Mouse (Mus musculus) embryo, embryonic 10.5 days (tissue): Measurements from ENCODE around the gene Cd8a.
"Not testable (repeated sequence)": the region's sequence is repeated elsewhere in the genome, so short reads cannot be mapped to it uniquely, and the experiment has no call there.

Experiments used
- DNase-seq: peaks from one replicate; pipeline ENCODE4 v3.0.0-alpha.2; 2015; ENCODE audit warnings: low spot score

Gene Cd8a

DNA sequence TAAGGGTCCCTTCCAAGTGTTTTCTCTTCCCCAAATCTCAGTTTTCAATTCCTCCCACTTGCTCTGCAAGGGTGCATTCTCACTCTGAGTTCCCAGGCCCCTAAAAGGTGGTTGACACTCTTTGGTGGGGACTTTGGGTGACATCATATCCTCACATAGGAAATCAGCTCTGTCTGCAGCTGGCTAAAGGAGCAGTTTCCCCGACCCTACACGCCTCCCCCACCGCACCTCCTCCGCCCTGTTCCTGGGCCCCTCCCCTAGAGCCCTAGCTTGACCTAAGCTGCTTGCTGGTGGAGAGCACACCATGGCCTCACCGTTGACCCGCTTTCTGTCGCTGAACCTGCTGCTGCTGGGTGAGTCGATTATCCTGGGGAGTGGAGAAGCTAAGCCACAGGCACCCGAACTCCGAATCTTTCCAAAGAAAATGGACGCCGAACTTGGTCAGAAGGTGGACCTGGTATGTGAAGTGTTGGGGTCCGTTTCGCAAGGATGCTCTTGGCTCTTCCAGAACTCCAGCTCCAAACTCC, at the start of gene Cd8a:
Gene Cd8a, plus strand, starts transcription at position 179 of the 527 bp plus-strand sequence.
- DNase-seq, result no peak

DNA sequence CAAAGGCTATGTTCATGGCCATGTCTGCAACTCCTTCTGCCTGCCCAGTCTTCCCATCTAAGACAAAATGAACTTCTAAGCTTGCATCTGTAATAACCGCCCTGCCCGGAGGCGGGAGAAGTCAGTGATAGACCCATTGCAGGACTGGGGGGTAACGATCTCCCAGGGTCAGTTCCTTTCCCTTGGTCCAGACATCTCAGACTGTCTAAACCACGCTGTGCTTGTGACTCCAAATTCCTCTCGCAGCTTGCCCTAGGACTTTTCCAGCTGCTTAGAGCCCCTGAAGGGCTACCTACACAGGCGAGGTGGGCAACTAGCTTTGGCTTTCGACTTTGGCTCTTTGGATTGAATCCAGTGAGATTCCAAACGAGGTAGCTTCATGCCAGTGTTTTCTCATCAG, 48.4 kb upstream of the Cd8a start:
- no peak for DNase-seq

DNA sequence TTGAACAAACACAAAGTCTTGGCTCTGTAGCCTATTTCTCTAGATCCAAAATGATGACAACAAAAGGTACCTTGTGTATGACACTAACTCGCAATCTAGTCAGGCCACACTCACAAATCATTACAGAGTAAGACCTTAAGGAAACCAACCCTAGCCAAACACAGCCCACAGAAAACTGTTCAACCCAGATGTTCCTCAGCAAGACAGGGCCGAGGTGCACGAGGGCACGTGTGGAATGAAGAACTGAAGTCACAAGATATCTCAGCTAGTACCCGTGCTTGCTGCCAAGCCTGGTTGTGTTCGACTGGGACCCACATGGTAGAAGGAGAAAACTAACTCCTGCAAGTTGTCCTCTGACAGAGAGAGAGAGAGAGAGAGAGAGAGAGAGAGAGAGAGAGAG, 43.3 kb upstream of the Cd8a start:
- DNase-seq, result no peak

DNA sequence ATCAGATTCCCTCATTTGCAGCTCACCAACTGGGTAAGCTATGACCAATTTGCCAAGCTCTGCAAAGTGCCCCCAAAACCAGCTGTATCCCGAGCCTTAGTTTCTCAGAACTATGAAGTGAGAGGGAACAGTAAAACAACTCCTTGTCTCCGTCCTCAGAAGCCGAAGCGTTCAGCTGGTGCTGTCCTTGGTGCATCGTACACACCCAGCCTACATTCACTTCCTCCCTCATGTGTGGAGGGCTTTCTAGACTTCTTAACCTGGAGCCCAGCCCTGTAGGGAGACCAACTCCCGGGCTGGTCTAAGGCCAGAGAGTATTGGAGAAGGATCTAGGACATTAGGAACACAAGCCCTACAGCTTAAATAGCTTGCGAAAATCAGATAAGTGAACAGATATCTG, 42.7 kb upstream of the Cd8a start:
- DNase-seq, result no peak

DNA sequence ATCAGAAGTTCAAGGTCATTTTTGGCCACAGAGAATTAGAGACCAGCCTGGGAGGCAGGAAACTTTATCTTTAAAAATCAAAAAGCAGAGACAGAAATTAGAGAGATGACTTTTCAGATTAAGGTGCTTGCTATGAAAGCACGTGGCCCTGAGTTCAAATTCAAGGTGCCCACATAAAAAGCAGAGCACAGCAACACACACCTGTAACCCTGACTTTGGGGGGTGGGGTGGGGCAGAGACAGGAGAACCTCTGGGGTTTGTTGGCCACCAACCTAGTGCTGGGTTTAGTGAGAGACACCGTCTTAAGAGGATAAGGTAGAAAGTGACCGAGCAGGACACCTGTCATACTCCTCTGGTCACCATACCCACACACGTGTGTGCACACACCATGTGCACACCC, 41.7 kb upstream of the Cd8a start:
- DNase-seq, result not testable (repeated sequence)

GRCm38 (mm10) chr6:71332236-71332965, 40.8 kb upstream of the Cd8a start:
- DNase-seq, result no peak

DNA sequence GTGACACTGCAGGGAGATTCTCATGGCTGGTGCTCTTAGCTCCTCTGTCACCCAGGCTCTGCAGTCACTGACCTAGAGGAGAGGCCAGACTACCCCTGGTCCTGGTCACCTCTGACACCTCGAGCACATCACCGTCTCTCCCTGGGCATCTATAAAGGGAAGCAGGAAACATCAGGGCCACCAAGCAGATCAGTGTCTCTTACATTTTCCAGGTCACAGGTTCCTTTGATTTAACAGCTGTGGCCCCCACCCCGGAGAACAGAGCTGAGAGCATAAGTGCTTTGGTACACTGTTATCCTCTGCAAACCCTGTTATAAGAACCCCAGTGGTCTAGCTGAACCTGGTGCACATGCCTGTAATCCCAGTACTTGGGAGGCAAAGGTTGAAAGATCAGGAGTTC, 40.2 kb upstream of the Cd8a start:
- no peak for DNase-seq

- no peak for DNase-seq
These were observed 39.5 kb upstream of the Cd8a start for GRCm38 (mm10) chr6:71333578-71334273.

DNA sequence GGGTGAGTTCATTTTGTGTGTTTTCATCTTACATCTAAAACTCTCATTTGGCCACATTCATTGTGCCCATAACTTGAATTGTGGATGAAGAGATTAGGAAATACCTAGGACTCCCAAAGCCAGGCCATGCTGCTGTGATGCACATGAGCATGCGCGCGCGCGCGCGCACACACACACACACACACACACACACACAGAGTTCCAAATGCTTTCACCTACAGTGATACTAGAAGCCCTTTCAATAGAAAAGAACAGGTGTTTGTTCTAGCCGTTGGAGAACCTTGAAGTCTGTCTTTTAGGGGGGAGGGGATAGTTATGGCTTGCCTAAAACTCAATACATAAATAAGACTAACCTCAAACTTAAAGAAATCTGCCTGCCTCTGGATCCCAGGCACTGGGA, 35.6 kb upstream of the Cd8a start:
- no peak for DNase-seq

DNA sequence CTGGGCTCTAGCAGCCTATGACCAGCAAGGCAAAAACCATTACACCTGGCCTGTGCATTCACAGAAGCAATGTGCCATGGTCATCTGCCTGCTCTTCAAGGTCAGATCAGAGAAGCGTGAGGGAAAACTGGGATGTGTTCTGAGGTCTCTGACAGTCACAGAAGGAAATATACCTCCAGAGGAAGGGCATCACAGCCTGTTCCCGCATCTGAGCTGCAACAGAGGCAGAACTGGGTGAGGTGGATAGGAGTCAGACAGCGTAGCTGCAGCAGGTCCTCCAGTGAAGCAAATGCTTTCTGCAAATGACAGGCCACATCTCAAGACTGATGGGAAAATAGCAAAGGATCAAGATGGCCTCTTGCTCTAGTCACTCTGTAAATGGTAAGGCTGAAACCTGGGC, 34.3 kb upstream of the Cd8a start:
- DNase-seq, result no peak

DNA sequence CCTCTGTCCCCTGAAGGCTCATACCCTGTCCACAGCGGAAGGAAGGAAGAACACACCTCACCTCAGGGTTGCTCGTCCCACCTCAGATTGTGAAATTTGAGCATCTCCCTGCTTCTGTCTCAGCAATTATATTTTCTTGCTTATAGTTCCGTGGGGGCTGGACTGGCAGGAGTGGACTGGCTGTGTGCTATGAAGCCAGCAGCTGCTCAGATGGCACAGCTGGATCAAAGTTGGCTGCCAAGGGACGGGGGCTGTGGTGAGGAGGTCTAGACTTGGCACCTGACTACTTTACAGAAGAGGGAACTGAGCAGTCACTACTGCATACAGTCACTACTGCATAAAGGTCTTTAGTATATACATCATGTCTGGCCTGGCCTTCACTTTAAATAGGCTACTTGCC, 33.9 kb upstream of the Cd8a start:
- DNase-seq, result no peak

DNA sequence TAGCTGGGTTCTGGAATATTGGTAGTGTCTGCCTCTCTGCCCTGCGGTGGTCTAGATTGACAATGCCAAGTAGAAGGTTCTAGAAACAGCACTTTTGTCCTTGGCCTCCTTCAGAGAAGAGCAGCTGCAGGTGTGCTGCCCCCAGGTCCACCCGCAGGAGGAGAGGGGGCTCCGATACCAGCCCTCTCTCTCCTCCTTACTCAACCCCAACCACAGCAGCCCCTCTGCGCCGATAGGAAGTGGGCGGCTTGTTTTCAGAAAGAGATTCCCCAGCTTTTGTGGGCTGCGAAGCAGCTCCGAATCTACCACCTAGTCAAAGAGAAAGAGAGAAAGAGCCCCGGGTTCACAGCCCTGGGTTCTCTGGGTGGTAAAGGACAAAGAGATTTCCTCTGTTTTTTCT, 32.0 kb upstream of the Cd8a start:
- DNase-seq, result no peak

- DNase-seq, result no peak
These were observed 25.2 kb upstream of the Cd8a start for GRCm38 (mm10) chr6:71348006-71348405.

DNA sequence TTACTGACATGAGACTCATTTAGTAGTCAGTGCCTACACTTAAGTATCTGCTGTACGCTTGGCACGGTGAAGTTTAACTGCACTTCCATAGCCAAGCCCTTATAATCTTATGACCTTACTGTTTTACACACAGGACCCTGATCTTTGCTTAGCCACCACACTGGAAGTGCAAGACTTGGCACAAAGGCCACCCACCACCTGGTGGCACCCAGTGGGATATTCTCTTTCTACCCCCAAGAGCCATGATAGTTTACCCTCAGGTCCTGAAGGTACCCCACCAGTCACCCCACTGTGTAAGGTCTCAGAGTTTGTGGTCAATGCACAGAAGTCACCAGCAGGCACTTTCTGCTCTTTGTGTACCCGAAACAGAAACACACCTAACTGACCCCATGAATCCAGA, 22.0 kb upstream of the Cd8a start:
- DNase-seq, result no peak

DNA sequence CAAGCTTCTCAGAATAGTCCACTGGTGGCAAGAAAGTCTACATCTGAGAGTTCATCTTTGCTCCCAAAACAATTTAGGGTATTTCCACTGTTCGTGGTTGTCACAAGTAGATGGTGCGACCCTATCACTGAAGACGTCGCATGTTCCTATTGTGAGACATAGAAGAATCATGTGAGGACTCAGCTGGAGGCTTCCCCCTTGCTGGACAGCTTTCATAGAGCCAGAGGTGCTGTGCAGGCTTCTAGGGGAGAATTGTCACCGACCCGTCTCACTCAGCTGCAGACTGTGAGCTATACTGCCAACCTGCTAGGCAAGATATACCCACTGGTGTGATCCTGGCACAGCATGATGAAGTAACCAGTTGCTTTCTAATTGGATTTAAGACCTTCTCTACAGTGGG, 21.0 kb upstream of the Cd8a start:
- DNase-seq, result no peak

DNA sequence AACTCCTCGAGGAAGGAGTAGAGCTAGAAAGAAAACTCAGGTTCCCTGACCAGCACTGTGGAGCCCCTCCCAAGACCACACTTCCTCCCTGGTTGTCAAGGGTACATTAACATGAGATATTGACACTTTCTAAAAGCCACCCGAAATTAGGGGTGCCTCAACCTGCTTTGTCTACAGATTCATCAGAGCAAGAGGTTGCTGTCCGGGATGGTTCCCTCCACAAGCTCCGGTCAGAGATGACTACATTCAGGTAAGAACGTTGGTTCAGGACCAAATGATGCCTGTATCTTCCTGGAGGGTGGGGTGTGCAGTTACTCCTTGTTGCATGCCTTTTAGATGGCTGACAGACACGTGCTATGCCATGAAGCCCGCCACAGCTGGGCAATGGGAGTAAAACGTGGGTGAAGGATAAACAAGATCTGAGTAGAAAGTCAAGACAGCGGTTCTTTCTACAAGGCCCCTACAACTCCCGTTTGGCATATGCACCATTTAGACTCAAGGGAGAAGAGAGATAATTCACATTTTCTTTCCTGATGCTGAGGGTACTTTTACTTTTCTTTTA, 20.3 kb upstream of the Cd8a start:
- DNase-seq, result no peak

DNA sequence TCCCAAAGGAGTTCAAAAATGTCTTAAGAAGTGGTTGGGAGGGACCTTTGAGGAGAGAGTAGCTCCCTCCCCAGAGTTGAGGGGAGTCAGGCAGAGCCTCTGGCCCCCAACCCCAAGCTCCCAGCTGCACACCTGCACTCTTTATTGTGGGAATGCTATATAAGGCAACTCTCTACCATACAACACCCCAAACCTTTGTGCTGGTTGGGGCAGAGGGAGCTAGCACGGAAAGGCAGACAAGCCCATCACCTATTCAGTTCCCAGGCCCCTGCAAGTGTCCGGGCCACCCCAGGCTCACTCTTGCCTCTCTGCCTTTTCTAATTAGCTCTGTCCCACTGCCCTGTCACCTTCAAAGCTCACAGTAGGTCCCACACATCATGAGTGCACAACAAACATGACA, 19.5 kb upstream of the Cd8a start:
- no peak for DNase-seq

DNA sequence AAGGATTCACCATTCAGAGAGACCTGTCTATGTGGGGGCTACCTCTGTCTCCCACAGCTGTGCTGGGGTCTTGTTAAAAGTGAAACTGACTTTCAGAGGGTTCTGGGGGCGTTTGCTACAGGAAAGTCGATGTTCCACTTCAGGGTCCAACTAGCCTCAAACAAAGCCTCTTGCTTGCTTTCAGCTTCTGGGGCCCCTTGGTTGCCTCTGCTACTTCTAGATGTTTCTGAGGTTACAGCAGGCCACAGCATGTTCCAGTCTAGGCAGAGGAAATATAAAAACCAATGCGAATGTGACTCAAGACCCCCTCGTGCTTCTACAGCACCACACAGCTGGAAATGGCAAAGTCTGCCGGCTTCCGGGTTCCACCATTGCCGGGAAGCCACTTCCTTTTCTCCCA, 15.7 kb upstream of the Cd8a start:
- DNase-seq, result no peak

DNA sequence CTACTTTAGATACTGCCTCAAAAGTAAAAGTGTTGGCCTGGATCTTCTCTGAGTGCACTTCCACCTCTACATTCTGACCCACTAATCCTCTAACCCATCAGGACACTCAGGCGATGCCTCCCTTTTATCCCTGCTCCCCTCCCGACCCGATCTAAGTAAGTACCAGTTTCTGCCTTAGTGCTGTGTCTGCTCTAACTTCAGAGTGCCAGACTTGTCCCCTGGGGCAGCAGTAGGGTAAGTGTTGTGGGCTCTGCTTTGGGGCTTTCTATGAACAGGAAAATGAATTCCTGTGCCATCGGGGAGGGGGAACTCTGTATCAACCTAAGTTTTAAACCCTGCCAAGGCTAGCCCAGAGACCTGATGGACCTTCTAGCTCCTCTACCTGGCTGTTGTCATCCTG, 13.0 kb upstream of the Cd8a start:
- DNase-seq, result no peak

GRCm38 (mm10) chr6:71360751-71361150, 12.5 kb upstream of the Cd8a start:
- no peak for DNase-seq

- DNase-seq, result no peak
These were observed 12.0 kb upstream of the Cd8a start for GRCm38 (mm10) chr6:71361156-71361670.

GRCm38 (mm10) chr6:71363995-71364394, 9.2 kb upstream of the Cd8a start:
- no peak for DNase-seq

DNA sequence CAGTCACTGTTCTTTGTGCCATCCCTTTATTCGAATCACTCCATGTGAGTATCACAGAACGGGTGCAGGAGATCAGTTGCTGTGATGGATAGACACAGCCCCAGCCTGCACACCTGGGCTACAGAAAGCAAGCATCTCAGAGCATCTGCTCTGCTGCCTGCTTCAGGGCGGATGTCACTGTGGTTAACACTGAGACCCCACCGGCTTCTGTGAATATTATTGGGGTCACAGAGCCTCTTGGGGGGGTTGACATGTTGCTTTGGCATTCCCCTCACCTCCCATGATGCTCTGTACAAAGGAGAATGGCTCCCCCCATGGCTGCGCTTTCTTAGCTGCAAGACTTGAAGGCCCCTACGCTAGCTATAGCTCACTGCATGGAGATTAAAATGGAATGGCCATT, 3.8 kb upstream of the Cd8a start:
- no peak for DNase-seq
